Mouse (Mus musculus): ENCODE measurements around the gene Junb. TPM values are rescaled to one million over a fixed set of nuclear protein-coding genes. Genes with fewer than 3 reads are reported as not detected.
A peak's percentile ranks its signal among the peaks of the same experiment; 100 is the strongest.

Junb gene
- polyA plus RNA-seq, 1 experiment, result 19.0 TPM

GRCm38 (mm10) chr8:84936041-84936961 lies 42.2 kb downstream of the Junb start:
- H3K4me1 ChIP-seq (ENCODE audit: control insufficient read depth, insufficient read depth, low read length), result no peaks in the 10 kb centered on the region
- no peaks in the 10 kb centered on the region for H3K36me3 ChIP-seq (ENCODE audit: control insufficient read depth, insufficient read depth, low read length, poor library complexity, severe bottlenecking)

GRCm38 (mm10) chr8:84935489-84935888 lies 43.0 kb downstream of the Junb start:
- no peak overlapping the region for H3K4me3 ChIP-seq (ENCODE audit: low read depth, low read length)
- H3K36me3 ChIP-seq (ENCODE audit: control insufficient read depth, insufficient read depth, low read length, poor library complexity, severe bottlenecking), result no peaks in the 10 kb centered on the region
- no peaks in the 10 kb centered on the region for H3K27me3 ChIP-seq (ENCODE audit: control insufficient read depth, insufficient read depth, low read length, poor library complexity, severe bottlenecking)
- no peaks in the 10 kb centered on the region for H3K9me3 ChIP-seq (replicated peaks; ENCODE audit: control insufficient read depth, insufficient read depth, low read length, poor library complexity, severe bottlenecking)
- no peak overlapping the region for H3K27ac ChIP-seq (ENCODE audit: insufficient read depth, low read length)
- TF ChIP-seq CTCF (IDR thresholded peaks at IDR 0.05; ENCODE audit: low read depth, low read length), result no peak
- no peak for TF ChIP-seq POLR2A (IDR thresholded peaks at IDR 0.05; ENCODE audit: insufficient read depth, low read length)
- no peak for TF ChIP-seq EP300 (IDR thresholded peaks at IDR 0.05; ENCODE audit: insufficient read depth, low read depth, low read length)
- H3K9ac ChIP-seq (ENCODE audit: low read depth, poor library complexity, severe bottlenecking), result no peak overlapping the region
- H3K4me1 ChIP-seq (ENCODE audit: control insufficient read depth, insufficient read depth, low read length), result no peaks in the 10 kb centered on the region

More at GRCm38 (mm10) chr8:84936041-84936961, 42.2 kb downstream of the Junb start:
- peak overlapping the region; percentile 45; the same call in 1 of the 2 replicates for H3K9ac ChIP-seq (ENCODE audit: low read depth, poor library complexity, severe bottlenecking)
- no peaks in the 10 kb centered on the region for H3K9me3 ChIP-seq (replicated peaks; ENCODE audit: control insufficient read depth, insufficient read depth, low read length, poor library complexity, severe bottlenecking)
- no peaks in the 10 kb centered on the region; the same call in 1 of the 2 replicates for H3K27me3 ChIP-seq (ENCODE audit: control insufficient read depth, insufficient read depth, low read length, poor library complexity, severe bottlenecking)
- TF ChIP-seq CTCF (IDR thresholded peaks at IDR 0.05; ENCODE audit: low read depth, low read length) (no peak), EP300 (IDR thresholded peaks at IDR 0.05; ENCODE audit: insufficient read depth, low read depth, low read length) (no peak), POLR2A (IDR thresholded peaks at IDR 0.05; ENCODE audit: insufficient read depth, low read length) (no peak)
- no peak overlapping the region for H3K27ac ChIP-seq (ENCODE audit: insufficient read depth, low read length)
- H3K4me3 ChIP-seq (ENCODE audit: low read depth, low read length), result peak overlapping the region; percentile 87

- Histone ChIP-seq H3K27me3 (ENCODE audit: control insufficient read depth, insufficient read depth, low read length, poor library complexity, severe bottlenecking) (no peaks in the 10 kb centered on the region), H3K27ac (ENCODE audit: insufficient read depth, low read length) (no peak overlapping the region), H3K36me3 (ENCODE audit: control insufficient read depth, insufficient read depth, low read length, poor library complexity, severe bottlenecking) (no peaks in the 10 kb centered on the region), H3K4me1 (ENCODE audit: control insufficient read depth, insufficient read depth, low read length) (no peaks in the 10 kb centered on the region), H3K9me3 (replicated peaks; ENCODE audit: control insufficient read depth, insufficient read depth, low read length, poor library complexity, severe bottlenecking) (no peaks in the 10 kb centered on the region), H3K4me3 (ENCODE audit: low read depth, low read length) (peak overlapping the region; percentile 28), H3K9ac (ENCODE audit: low read depth, poor library complexity, severe bottlenecking) (no peak overlapping the region)
- no peak for TF ChIP-seq POLR2A (IDR thresholded peaks at IDR 0.05; ENCODE audit: insufficient read depth, low read length)
- no peak for TF ChIP-seq EP300 (IDR thresholded peaks at IDR 0.05; ENCODE audit: insufficient read depth, low read depth, low read length)
- no peak for TF ChIP-seq CTCF (IDR thresholded peaks at IDR 0.05; ENCODE audit: low read depth, low read length)
Measured at GRCm38 (mm10) chr8:84934860-84935259, 43.7 kb downstream of the Junb start.

- Histone ChIP-seq H3K4me3 (ENCODE audit: low read depth, low read length) (no peak overlapping the region), H3K9ac (ENCODE audit: low read depth, poor library complexity, severe bottlenecking) (no peak overlapping the region), H3K27me3 (ENCODE audit: control insufficient read depth, insufficient read depth, low read length, poor library complexity, severe bottlenecking) (no peaks in the 10 kb centered on the region), H3K36me3 (ENCODE audit: control insufficient read depth, insufficient read depth, low read length, poor library complexity, severe bottlenecking) (no peaks in the 10 kb centered on the region), H3K9me3 (replicated peaks; ENCODE audit: control insufficient read depth, insufficient read depth, low read length, poor library complexity, severe bottlenecking) (no peaks in the 10 kb centered on the region), H3K4me1 (ENCODE audit: control insufficient read depth, insufficient read depth, low read length) (no peaks in the 10 kb centered on the region), H3K27ac (ENCODE audit: insufficient read depth, low read length) (no peak overlapping the region)
- TF ChIP-seq EP300 (IDR thresholded peaks at IDR 0.05; ENCODE audit: insufficient read depth, low read depth, low read length) (no peak), POLR2A (IDR thresholded peaks at IDR 0.05; ENCODE audit: insufficient read depth, low read length) (no peak), CTCF (IDR thresholded peaks at IDR 0.05; ENCODE audit: low read depth, low read length) (no peak)
Measured at GRCm38 (mm10) chr8:84933767-84934559, 44.6 kb downstream of the Junb start.

GRCm38 (mm10) chr8:84930582-84930981 lies 47.9 kb downstream of the Junb start:
- Histone ChIP-seq H3K27me3 (ENCODE audit: control insufficient read depth, insufficient read depth, low read length, poor library complexity, severe bottlenecking) (no peaks in the 10 kb centered on the region), H3K9me3 (replicated peaks; ENCODE audit: control insufficient read depth, insufficient read depth, low read length, poor library complexity, severe bottlenecking) (no peaks in the 10 kb centered on the region), H3K4me1 (ENCODE audit: control insufficient read depth, insufficient read depth, low read length) (no peaks in the 10 kb centered on the region), H3K36me3 (ENCODE audit: control insufficient read depth, insufficient read depth, low read length, poor library complexity, severe bottlenecking) (no peaks in the 10 kb centered on the region), H3K27ac (ENCODE audit: insufficient read depth, low read length) (no peak overlapping the region), H3K4me3 (ENCODE audit: low read depth, low read length) (no peak overlapping the region), H3K9ac (ENCODE audit: low read depth, poor library complexity, severe bottlenecking) (no peak overlapping the region)
- TF ChIP-seq EP300 (IDR thresholded peaks at IDR 0.05; ENCODE audit: insufficient read depth, low read depth, low read length) (no peak), POLR2A (IDR thresholded peaks at IDR 0.05; ENCODE audit: insufficient read depth, low read length) (no peak), CTCF (IDR thresholded peaks at IDR 0.05; ENCODE audit: low read depth, low read length) (no peak)

Data from ES-Bruce4 (cell line).